Mouse (Mus musculus): ENCODE results near the gene Fgfr2. TPM values are rescaled to one million over a fixed set of nuclear protein-coding genes. Genes with fewer than 3 reads are reported as not detected.

Fgfr2 gene
- polyA plus RNA-seq, 1 experiment from 2014 or later, result 104 TPM

DNA sequence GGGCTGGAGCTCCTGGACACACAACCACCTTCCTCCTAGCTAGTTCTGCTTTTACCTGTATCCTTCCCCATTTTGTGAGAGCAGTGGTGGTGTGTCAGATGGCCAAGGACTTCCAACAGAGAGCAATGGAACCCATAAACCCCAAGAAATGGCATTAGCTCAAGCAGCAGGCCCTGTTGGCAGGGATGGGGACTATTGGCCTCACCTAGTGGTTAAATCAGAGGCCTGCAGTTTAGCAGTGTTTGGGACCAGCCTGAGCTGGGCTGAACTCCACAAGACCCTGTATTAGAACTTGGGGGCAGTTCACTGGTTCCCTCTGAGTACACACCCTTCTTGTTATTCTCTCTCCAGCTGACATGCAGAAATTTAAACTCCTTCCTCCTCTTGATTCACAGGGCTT lies 1262.0 kb downstream of the Fgfr2 start:
- Histone ChIP-seq H3K36me3 (no peaks in the 10 kb centered on the region), H3K27ac (no peak overlapping the region), H3K4me3 (replicated peaks) (no peak overlapping the region), H3K4me1 (no peaks in the 10 kb centered on the region), H3K27me3 (replicated peaks) (no peaks in the 10 kb centered on the region), H3K9ac (no peak overlapping the region), H3K4me2 (no peak overlapping the region), H3K9me3 (no peaks in the 10 kb centered on the region)
- no peak for ATAC-seq (ENCODE audit: insufficient read depth, low FRiP score, low read depth)

DNA sequence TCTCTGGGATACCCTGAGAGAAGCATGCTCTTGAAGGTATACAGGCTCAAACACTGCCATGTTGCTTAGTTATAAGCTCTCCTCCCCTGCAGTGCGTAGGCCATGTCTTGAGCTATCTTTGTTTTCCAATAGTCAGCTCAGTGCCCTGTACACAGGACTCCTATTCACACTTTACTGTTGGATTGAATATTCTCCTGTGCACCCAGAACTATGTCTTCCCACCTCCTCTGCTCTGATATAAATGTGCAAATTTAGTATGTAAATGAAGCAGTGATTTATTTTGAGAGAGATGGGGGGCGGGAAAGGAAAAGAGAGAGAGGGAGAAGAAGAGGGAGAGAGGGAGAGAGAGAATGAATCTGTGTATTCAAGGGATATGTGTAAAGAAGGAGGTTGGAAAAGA lies 1267.5 kb downstream of the Fgfr2 start:
- 84% methylated on average over 2 of the region's 2 CpGs for WGBS
- no peaks in the 10 kb centered on the region for H3K36me3 ChIP-seq
- no peak overlapping the region for H3K27ac ChIP-seq
- no peak overlapping the region for H3K4me2 ChIP-seq
- no peaks in the 10 kb centered on the region for H3K4me1 ChIP-seq
- no peak for ATAC-seq (ENCODE audit: insufficient read depth, low FRiP score, low read depth)
- H3K27me3 ChIP-seq (replicated peaks), result no peaks in the 10 kb centered on the region
- no peak overlapping the region for H3K4me3 ChIP-seq (replicated peaks)
- H3K9ac ChIP-seq, result no peak overlapping the region
- no peaks in the 10 kb centered on the region for H3K9me3 ChIP-seq

DNA sequence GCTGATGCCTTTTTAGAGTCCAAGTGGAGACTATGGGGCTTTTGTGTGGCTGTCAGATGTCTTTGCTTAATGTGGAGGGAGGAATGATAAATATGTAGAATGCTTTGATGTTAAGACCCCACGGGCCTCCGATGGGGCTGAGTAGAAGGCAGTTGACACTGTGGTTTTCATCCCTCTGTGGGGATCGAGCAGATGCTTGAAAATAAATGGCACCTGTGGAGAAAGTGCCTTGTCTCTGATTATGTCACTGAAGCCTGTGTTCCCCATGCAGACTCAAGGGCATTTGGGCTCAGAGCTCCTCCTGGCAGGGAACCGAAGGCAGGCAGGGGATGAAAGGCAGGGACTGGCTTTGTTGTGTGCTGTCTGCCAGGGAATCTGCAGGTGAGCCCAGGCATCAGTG lies 1272.6 kb downstream of the Fgfr2 start:
- Histone ChIP-seq H3K4me2 (no peak overlapping the region), H3K9me3 (no peaks in the 10 kb centered on the region), H3K4me1 (no peaks in the 10 kb centered on the region), H3K36me3 (no peaks in the 10 kb centered on the region), H3K4me3 (replicated peaks) (no peak overlapping the region), H3K9ac (no peak overlapping the region), H3K27me3 (replicated peaks) (no peaks in the 10 kb centered on the region), H3K27ac (no peak overlapping the region)
- 19% methylated on average over 4 of the region's 4 CpGs for WGBS
- no peak for ATAC-seq (ENCODE audit: insufficient read depth, low FRiP score, low read depth)

DNA sequence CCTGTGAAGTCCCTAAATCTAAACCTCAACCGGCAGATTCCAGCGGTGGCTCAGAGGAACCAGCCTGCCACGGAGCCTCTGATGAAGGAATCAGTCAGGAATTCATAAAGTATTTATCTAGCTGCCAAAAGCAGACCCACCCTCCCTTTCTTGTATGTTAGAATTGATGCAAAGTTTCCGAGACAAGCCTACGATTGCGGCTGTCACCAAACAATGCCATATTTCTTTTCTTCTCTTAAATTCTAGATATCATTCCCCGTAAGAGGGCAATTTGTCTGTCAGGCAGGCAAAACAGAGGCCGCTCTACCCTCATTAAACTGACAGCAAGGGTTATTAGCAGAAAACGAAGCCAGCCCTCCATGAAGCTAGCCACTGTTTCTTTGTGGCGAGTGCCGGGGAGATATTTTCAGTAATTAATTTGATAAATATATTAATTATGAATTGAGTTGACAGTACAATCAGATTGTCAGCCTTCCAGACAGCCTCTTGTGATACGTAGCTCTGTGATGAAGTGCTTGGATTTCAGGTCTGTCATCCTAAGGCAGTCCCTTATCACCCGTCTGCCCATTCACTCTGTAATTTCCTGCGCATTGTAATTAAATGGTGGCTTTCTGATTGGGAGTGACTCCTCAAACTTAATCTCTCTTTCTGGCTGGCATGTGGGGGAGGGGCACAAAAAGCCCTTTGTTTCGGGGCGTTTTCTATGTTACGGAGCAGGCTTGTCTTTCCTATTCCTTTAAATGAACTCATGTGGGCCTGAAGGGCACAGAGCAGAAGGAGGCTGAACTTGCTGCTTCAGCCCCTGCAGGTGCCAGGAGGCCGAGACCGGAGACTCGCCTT lies 1276.9 kb downstream of the Fgfr2 start:
- Histone ChIP-seq H3K4me2 (no peak overlapping the region), H3K9me3 (no peaks in the 10 kb centered on the region), H3K27ac (no peak overlapping the region), H3K27me3 (replicated peaks) (no peaks in the 10 kb centered on the region), H3K9ac (no peak overlapping the region), H3K4me3 (replicated peaks) (no peak overlapping the region), H3K4me1 (no peaks in the 10 kb centered on the region), H3K36me3 (no peaks in the 10 kb centered on the region)
- WGBS, result 39% methylated on average over 20 of the region's 20 CpGs
- ATAC-seq (ENCODE audit: insufficient read depth, low FRiP score, low read depth), result no peak

DNA sequence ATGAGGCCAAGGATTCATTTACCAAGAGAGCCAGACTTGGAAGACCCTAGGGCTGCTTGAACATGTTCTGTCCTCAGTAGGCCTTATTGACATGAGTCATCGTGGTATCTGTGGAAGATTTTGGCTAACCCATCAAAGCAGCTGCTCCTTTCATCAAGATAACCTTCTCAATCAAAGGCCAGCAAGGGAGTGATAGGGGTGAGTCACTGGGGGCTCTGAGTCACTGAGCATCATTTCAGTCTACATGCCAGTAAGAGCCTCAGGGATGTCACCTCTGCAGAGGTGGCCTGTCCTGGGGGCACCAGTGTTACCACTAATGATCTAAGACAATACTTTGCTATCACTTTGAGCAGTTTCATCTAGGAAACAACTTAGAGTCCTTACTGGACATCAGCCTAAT lies 1292.9 kb downstream of the Fgfr2 start:
- Histone ChIP-seq H3K27ac (no peak overlapping the region), H3K9me3 (no peaks in the 10 kb centered on the region), H3K4me1 (no peaks in the 10 kb centered on the region), H3K4me2 (no peak overlapping the region), H3K27me3 (replicated peaks) (no peaks in the 10 kb centered on the region), H3K9ac (no peak overlapping the region), H3K36me3 (no peaks in the 10 kb centered on the region), H3K4me3 (replicated peaks) (no peak overlapping the region)
- no peak for ATAC-seq (ENCODE audit: insufficient read depth, low FRiP score, low read depth)
- 77% methylated on average over 1 of the region's 1 CpGs for WGBS

DNA sequence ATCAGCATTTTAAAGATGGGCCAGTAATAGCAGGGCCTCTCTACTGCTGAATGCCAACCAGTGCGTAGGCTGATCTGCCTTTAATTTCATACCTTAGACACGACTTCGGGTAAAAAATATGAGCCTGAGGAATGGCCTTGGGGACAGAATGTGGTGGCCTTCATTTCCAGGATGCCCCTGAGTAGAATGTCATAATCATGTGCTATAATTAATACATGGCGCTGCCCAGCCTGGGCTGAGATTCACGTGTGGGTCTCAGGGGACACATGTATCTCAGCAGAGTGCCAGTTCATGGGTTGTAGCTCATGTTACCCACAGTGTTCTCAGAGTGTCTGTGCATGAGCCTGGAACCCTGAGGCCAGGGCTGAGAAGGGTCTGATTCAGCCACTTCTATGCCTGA lies 1296.3 kb downstream of the Fgfr2 start:
- Histone ChIP-seq H3K9ac (no peak overlapping the region), H3K4me1 (no peaks in the 10 kb centered on the region), H3K27ac (no peak overlapping the region), H3K9me3 (no peaks in the 10 kb centered on the region), H3K36me3 (no peaks in the 10 kb centered on the region), H3K4me2 (no peak overlapping the region), H3K27me3 (replicated peaks) (no peaks in the 10 kb centered on the region), H3K4me3 (replicated peaks) (no peak overlapping the region)
- ATAC-seq (ENCODE audit: insufficient read depth, low FRiP score, low read depth), result no peak
- WGBS, result 85% methylated on average over 5 of the region's 5 CpGs

DNA sequence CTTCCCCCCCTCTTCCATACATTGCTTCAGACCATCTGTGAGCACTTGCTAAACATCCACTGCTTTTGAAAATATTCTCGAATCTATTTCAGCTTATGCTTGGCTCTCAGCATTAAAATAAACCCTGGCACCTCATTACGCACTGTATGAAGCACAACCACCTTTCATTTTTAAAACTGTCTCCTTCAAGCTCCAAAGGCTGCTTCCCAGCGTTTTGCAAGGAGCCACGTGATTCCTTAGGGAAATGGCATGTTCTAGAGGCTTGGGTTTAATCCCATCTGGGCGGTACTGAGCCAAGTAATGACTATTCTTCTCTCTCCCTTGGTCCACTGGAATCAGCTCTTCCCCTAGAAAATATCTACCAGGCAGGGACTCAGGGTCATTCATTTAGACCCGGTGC lies 1305.2 kb downstream of the Fgfr2 start:
- Histone ChIP-seq H3K9ac (no peak overlapping the region), H3K36me3 (no peaks in the 10 kb centered on the region), H3K4me3 (replicated peaks) (no peak overlapping the region), H3K27me3 (replicated peaks) (no peaks in the 10 kb centered on the region), H3K9me3 (no peaks in the 10 kb centered on the region), H3K4me2 (no peak overlapping the region), H3K4me1 (no peaks in the 10 kb centered on the region), H3K27ac (no peak overlapping the region)
- 77% methylated on average over 6 of the region's 6 CpGs for WGBS
- ATAC-seq (ENCODE audit: insufficient read depth, low FRiP score, low read depth), result no peak

DNA sequence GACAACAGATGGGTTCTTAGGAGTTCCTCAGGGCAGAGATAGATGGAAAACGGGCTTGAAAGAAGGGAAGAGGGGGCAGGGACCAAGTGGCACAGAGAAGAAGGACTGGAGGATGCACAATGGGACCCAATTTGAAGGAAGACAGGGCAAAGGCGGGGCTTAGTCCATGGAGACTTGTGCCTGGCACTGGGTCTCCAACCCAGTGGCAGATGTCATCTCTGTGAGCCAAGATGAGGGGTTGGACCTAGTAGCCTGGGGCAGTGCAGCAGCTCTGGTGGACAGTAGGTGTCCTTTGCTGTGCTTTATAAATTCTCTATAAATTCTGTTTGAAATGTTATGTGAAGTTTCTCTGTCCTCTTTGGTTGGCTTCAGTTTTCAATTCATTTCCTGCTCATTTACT lies 1306.5 kb downstream of the Fgfr2 start:
- Histone ChIP-seq H3K27me3 (replicated peaks) (no peaks in the 10 kb centered on the region), H3K9ac (no peak overlapping the region), H3K4me2 (no peak overlapping the region), H3K4me1 (no peaks in the 10 kb centered on the region), H3K9me3 (no peaks in the 10 kb centered on the region), H3K36me3 (no peaks in the 10 kb centered on the region), H3K27ac (no peak overlapping the region), H3K4me3 (replicated peaks) (no peak overlapping the region)
- 70% methylated on average over 2 of the region's 2 CpGs for WGBS
- no peak for ATAC-seq (ENCODE audit: insufficient read depth, low FRiP score, low read depth)

DNA sequence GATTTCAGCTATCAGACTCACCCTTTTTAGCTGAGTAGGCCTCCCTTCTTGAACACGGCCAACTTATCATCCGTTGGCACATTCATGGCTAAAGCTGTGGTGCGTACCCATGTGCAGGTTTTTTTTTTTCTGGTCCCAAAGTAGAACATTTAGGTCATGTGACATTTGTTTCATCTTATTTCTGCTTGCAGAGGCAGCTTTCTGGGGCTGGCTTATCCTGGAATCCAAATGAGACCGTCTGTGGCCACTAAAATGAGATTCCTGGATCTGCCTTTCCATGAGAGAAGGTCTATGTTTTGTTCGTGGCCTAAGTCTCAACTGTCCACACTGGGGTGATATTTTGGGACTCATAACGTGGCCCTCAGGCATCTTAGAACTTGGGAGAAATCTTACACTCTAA lies 1311.0 kb downstream of the Fgfr2 start:
- H3K9ac ChIP-seq, result no peak overlapping the region
- no peaks in the 10 kb centered on the region for H3K27me3 ChIP-seq (replicated peaks)
- H3K4me2 ChIP-seq, result no peak overlapping the region
- no peak overlapping the region for H3K27ac ChIP-seq
- no peaks in the 10 kb centered on the region for H3K36me3 ChIP-seq
- no peak overlapping the region for H3K4me3 ChIP-seq (replicated peaks)
- H3K9me3 ChIP-seq, result no peaks in the 10 kb centered on the region
- H3K4me1 ChIP-seq, result no peaks in the 10 kb centered on the region
- no peak for ATAC-seq (ENCODE audit: insufficient read depth, low FRiP score, low read depth)
- WGBS, result 80% methylated on average over 6 of the region's 6 CpGs

DNA sequence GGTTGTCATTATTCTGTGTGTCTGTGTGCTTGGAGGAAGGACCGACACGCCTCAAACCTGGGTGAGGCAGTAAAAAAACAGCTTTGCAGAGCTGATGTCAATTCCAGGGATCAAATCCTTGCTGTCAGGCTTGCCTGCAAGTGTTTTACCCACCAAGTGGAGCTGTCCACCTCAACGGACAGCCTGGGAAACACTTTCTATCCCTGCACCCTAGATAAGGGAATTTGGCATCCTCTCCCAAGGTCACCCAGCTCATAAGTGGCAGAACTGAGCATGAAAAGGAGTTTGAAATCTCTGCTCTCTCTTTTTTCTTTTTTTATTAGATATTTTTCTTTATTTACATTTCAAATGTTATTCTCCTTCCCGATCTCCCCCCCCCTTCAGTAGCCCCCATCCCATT lies 1312.2 kb downstream of the Fgfr2 start:
- H3K4me3 ChIP-seq (replicated peaks), result no peak overlapping the region
- no peak overlapping the region for H3K4me2 ChIP-seq
- no peaks in the 10 kb centered on the region for H3K9me3 ChIP-seq
- H3K27me3 ChIP-seq (replicated peaks), result no peaks in the 10 kb centered on the region
- no peak overlapping the region for H3K27ac ChIP-seq
- H3K9ac ChIP-seq, result no peak overlapping the region
- no peak for ATAC-seq (ENCODE audit: insufficient read depth, low FRiP score, low read depth)
- no peaks in the 10 kb centered on the region for H3K4me1 ChIP-seq
- 58% methylated on average over 4 of the region's 4 CpGs for WGBS
- H3K36me3 ChIP-seq, result no peaks in the 10 kb centered on the region

DNA sequence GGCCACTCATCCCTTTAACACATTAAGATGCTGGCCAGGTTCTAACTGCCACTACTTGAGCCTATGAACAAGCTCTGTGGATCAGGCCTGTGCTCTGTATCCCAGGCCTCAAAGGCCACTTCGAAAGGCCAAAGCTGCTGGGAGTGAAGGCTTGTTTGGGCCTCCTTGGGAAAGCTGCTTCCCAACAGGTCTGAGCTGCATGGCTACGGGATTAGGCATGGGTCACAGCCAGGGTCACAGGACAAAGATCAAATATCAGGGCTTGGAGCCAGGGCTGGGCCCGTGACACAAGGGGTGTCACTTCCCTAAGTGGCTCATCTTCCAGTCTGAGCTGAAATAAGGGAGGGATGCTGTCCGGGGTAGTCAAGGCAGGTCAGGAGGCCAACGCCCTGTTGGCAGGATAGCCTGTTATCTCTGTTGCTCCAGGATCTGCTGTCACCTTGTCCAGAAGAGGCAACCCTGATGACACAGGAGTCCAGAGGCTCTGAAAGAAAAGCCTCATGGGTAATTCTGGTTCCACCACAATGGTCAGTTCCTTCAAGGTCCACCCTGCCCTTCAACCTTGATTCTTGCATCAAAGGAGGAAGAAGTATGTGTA lies 1313.5 kb downstream of the Fgfr2 start:
- no peak overlapping the region for H3K4me3 ChIP-seq (replicated peaks)
- no peak overlapping the region for H3K9ac ChIP-seq

DNA sequence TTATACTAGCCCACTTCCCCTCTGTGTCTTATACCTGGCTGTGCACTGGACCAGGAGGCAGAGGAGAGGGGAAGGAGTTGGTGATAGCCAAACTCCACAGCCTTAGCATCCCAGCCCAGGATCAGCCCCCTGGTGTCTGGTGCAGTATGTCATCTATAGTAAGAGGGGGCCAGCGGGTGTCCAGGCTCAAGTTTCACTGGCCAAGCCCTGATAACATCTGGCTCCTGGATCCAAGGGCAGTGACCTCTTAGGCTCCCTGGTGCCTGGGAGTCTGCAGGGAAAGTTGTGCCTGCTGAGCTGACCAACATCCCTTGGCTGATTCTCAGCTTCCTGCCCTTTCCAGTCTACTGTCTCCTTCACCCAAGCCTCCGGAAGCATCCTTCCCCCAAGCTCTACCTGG lies 1315.9 kb downstream of the Fgfr2 start:
- H3K4me1 ChIP-seq, result no peaks in the 10 kb centered on the region
- no peaks in the 10 kb centered on the region for H3K9me3 ChIP-seq
- WGBS, result 25% methylated on average over 2 of the region's 2 CpGs
- no peaks in the 10 kb centered on the region for H3K27me3 ChIP-seq (replicated peaks)
- no peak overlapping the region for H3K27ac ChIP-seq
- ATAC-seq (ENCODE audit: insufficient read depth, low FRiP score, low read depth), result no peak
- no peak overlapping the region for H3K4me3 ChIP-seq (replicated peaks)
- H3K4me2 ChIP-seq, result no peak overlapping the region
- no peaks in the 10 kb centered on the region for H3K36me3 ChIP-seq
- no peak overlapping the region for H3K9ac ChIP-seq

More for the DNA sequence above, 1313.5 kb downstream of the Fgfr2 start:
- Histone ChIP-seq H3K4me1 (no peaks in the 10 kb centered on the region), H3K27me3 (replicated peaks) (no peaks in the 10 kb centered on the region), H3K36me3 (no peaks in the 10 kb centered on the region), H3K27ac (no peak overlapping the region), H3K9me3 (no peaks in the 10 kb centered on the region), H3K4me2 (no peak overlapping the region)
- 34% methylated on average over 5 of the region's 5 CpGs for WGBS
- no peak for ATAC-seq (ENCODE audit: insufficient read depth, low FRiP score, low read depth)
